Mouse (Mus musculus): ENCODE results near the gene Rnf151. TPM values are rescaled to one million over a fixed set of nuclear protein-coding genes. Genes with fewer than 3 reads are reported as not detected.
"Not testable (repeated sequence)": the region's sequence is repeated elsewhere in the genome, so short reads cannot be mapped to it uniquely, and the experiment has no call there.

Gene Rnf151
- total RNA-seq, 1 experiment from 2014 or later, result 0.27 TPM

GRCm38 (mm10) chr17:24667416-24667815 lies 50.4 kb downstream of the Rnf151 start:
- DNase-seq, result peak; percentile 45

- DNase-seq, result not testable (repeated sequence)
Measured at GRCm38 (mm10) chr17:24667011-24667410, 50.9 kb downstream of the Rnf151 start.

Other genes with a start within 250 kb of the Rnf151 start
- 21.7 and 33.7 TPM in 2 replicates for gene E4f1, start 247.8 kb downstream of the Rnf151 start, total RNA-seq (2021)
- 71.8 and 83.4 TPM in 2 replicates for gene Pgp, start 247.7 kb downstream of the Rnf151 start, total RNA-seq (2021)
- 0.85 and 0.95 TPM in 2 replicates for gene Bricd5, start 244.2 kb downstream of the Rnf151 start, total RNA-seq (2021)
- 29.7 and 37.3 TPM in 2 replicates for gene Mlst8, start 239.0 kb downstream of the Rnf151 start, total RNA-seq (2021)
- 26.2 and 60.8 TPM in 2 replicates for gene Caskin1, start 229.5 kb downstream of the Rnf151 start, total RNA-seq (2021)
- gene Traf7, start 190.1 kb downstream of the Rnf151 start, total RNA-seq (2021), result 105 and 133 TPM in 2 replicates
- 1.3 and 1.4 TPM in 2 replicates for gene Rab26, start 183.9 kb downstream of the Rnf151 start, total RNA-seq (2021)
- gene Pkd1, start 168.2 kb downstream of the Rnf151 start, total RNA-seq (2021), result 45.2 and 65.8 TPM in 2 replicates
- 108 and 138 TPM in 2 replicates for gene Tsc2, start 85.4 kb downstream of the Rnf151 start, total RNA-seq (2021)
- 7.2 and 12.6 TPM in 2 replicates for gene Nthl1, start 85.4 kb downstream of the Rnf151 start, total RNA-seq (2021)
- 53.4 and 63.5 TPM in 2 replicates for gene Slc9a3r2, start 67.7 kb downstream of the Rnf151 start, total RNA-seq (2021)
- gene Npw, start 59.6 kb downstream of the Rnf151 start, total RNA-seq (2021), result not detected in 2 replicates
- gene Zfp598, start 48.4 kb downstream of the Rnf151 start, total RNA-seq (2021), result 53.9 and 54.7 TPM in 2 replicates
- gene Syngr3, start 28.1 kb downstream of the Rnf151 start, total RNA-seq (2021), result 1.2 and 2.1 TPM in 2 replicates
- 30.5 and 33.5 TPM in 2 replicates for gene Gfer, start 21.9 kb downstream of the Rnf151 start, total RNA-seq (2021)
- 4.5 and 6.5 TPM in 2 replicates for gene Noxo1, start 21.8 kb downstream of the Rnf151 start, total RNA-seq (2021)
- 33.3 and 39.6 TPM in 2 replicates for gene Tbl3, start 10.4 kb downstream of the Rnf151 start, total RNA-seq (2021)
- 579 and 669 TPM in 2 replicates for gene Rps2, start 53 bp upstream of the Rnf151 start, total RNA-seq (2021)
- gene Ndufb10, start 6.4 kb upstream of the Rnf151 start, total RNA-seq (2021), result 230 and 272 TPM in 2 replicates
- 0.24 TPM in 1 of 2 replicates, not detected in the other for gene Rpl3l, start 9.8 kb upstream of the Rnf151 start, total RNA-seq (2021)
- gene Msrb1, start 18.6 kb upstream of the Rnf151 start, total RNA-seq (2021), result 87.5 and 89.3 TPM in 2 replicates
- 2.8 and 3.0 TPM in 2 replicates for gene Hs3st6, start 34.9 kb upstream of the Rnf151 start, total RNA-seq (2021)
- gene Meiob, start 86.2 kb upstream of the Rnf151 start, total RNA-seq (2021), result 0.76 and 1.7 TPM in 2 replicates
- 88.2 and 124 TPM in 2 replicates for gene Hagh, start 122.1 kb upstream of the Rnf151 start, total RNA-seq (2021)
- 34.6 and 35.5 TPM in 2 replicates for gene Fahd1, start 132.3 kb upstream of the Rnf151 start, total RNA-seq (2021)
- 1.5 and 3.0 TPM in 2 replicates for gene Igfals, start 147.9 kb upstream of the Rnf151 start, total RNA-seq (2021)
- gene Nubp2, start 168.3 kb upstream of the Rnf151 start, total RNA-seq (2021), result 55.1 and 55.9 TPM in 2 replicates
- 29.2 and 30.9 TPM in 2 replicates for gene Spsb3, start 168.6 kb upstream of the Rnf151 start, total RNA-seq (2021)
- gene Eme2, start 177.0 kb upstream of the Rnf151 start, total RNA-seq (2021), result 54.0 and 69.2 TPM in 2 replicates
- 147 and 189 TPM in 2 replicates for gene Mrps34, start 177.1 kb upstream of the Rnf151 start, total RNA-seq (2021)
- gene Nme3, start 178.4 kb upstream of the Rnf151 start, total RNA-seq (2021), result 85.2 and 112 TPM in 2 replicates
- gene Mapk8ip3, start 218.9 kb upstream of the Rnf151 start, total RNA-seq (2021), result 157 and 177 TPM in 2 replicates
- 27.0 and 33.1 TPM in 2 replicates for gene Jpt2, start 242.6 kb upstream of the Rnf151 start, total RNA-seq (2021)

Data from adrenal gland, postnatal 25 days (tissue).